In the genomic region with DNA sequence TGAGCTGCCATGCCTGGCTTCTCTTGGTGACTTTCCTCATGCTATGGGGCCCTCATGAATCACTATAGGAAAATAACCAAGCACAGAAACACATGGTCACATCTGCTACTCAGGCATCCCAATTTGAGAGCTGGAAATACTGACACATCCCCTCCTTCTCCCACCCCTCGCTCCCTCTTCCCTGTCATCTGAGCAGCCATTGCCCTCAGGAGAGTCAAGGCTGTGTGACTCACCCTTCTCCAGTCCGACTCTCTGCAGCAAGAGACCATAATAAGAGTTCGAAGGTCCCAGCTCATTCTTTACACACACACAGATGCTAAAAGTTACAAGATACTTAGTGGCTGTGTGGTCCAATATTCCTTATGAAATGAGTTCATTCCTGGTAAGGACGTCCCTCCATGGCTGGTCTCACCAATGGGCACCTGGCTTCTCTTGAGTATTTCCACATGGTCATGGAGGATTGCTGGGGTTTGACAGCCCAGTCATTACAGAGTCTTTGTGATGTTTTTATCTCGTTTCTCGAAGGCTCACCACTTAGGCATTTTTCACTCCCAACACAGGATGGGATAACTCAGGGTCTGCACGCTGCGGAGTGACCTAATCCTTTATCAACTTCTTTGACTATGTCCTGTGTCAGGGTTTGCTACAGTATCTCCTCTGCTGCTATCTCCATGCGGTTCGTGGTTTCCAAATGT, we compare ENCODE assay signal across 26 mouse cellular contexts.
A peak's percentile ranks its signal among the peaks of the same experiment; 100 is the strongest.
DNase-seq lines count a peak whose midpoint lies in the region; ATAC-seq lines count a peak whose summit lies in the region.
"Had no signal": no experiment of that assay in that cellular context is flagged by ENCODE, and none has a peak within 500 bp of the region (broad histone marks: within the 10 kb centered on the region; RNA-seq: fewer than 3 reads in every experiment).

No protein-coding gene starts in this region.

- peaks cover 7% of the 10 kb centered on the region; the same call in 1 of the 2 replicates for H3K4me1 ChIP-seq in heart, embryonic 12.5 days (replicated peaks)
- H3K4me1 ChIP-seq in hindbrain, embryonic 16.5 days (ENCODE audit: control insufficient read depth, insufficient read depth, low read depth, low read length) = no peaks in the 10 kb centered on the region
- H3K4me1 ChIP-seq: liver, embryonic 12.5 days; neural tube, embryonic 15.5 days had no signal

- no peak overlapping the region for H3K4me2 ChIP-seq in heart, embryonic 12.5 days
- no peak overlapping the region for H3K4me2 ChIP-seq in hindbrain, embryonic 16.5 days (ENCODE audit: low read length)
- H3K4me2 ChIP-seq: embryonic facial prominence, embryonic 15.5 days; hindbrain, embryonic 12.5 days; kidney, embryonic 15.5 days; limb, embryonic 13.5 days; liver, embryonic 12.5 days; midbrain, embryonic 12.5 days; neural tube, embryonic 15.5 days had no signal

- ATAC-seq in heart, embryonic 12.5 days (ENCODE audit: insufficient number of reproducible peaks, low FRiP score) = peak; percentile 51; the same call in 1 of the 2 replicates
- no peak for ATAC-seq in hindbrain, embryonic 16.5 days
- ATAC-seq: forebrain, postnatal 0 days; liver, embryonic 12.5 days had no signal

- no peaks in the 10 kb centered on the region for H3K9me3 ChIP-seq in heart, embryonic 12.5 days (replicated peaks)
- no peaks in the 10 kb centered on the region for H3K9me3 ChIP-seq in hindbrain, embryonic 16.5 days (ENCODE audit: control insufficient read depth, low read length)
- H3K9me3 ChIP-seq: embryonic facial prominence, embryonic 15.5 days; G1E; hindbrain, embryonic 12.5 days; kidney, embryonic 15.5 days; limb, embryonic 13.5 days; liver, embryonic 12.5 days; midbrain, embryonic 12.5 days; neural tube, embryonic 15.5 days had no signal

- H3K27ac ChIP-seq in heart, embryonic 12.5 days (ENCODE audit: poor library complexity, severe bottlenecking) = peak overlapping the region; percentile 42; the same call in 1 of the 2 replicates
- no peak overlapping the region for H3K27ac ChIP-seq in hindbrain, embryonic 16.5 days (ENCODE audit: low read depth, low read length)
- H3K27ac ChIP-seq: embryonic facial prominence, embryonic 15.5 days; hindbrain, embryonic 12.5 days; kidney, embryonic 15.5 days; limb, embryonic 13.5 days; liver, embryonic 12.5 days; midbrain, embryonic 12.5 days; neural tube, embryonic 15.5 days had no signal

- H3K36me3 ChIP-seq in heart, embryonic 12.5 days = no peaks in the 10 kb centered on the region
- H3K36me3 ChIP-seq in hindbrain, embryonic 16.5 days (ENCODE audit: control insufficient read depth, insufficient read depth, low read length) = no peaks in the 10 kb centered on the region
- H3K36me3 ChIP-seq: embryonic facial prominence, embryonic 15.5 days; G1E; hindbrain, embryonic 12.5 days; kidney, embryonic 15.5 days; limb, embryonic 13.5 days; liver, embryonic 12.5 days; midbrain, embryonic 12.5 days; neural tube, embryonic 15.5 days had no signal

- no peak overlapping the region for H3K4me3 ChIP-seq in heart, embryonic 12.5 days
- no peak overlapping the region for H3K4me3 ChIP-seq in hindbrain, embryonic 16.5 days (ENCODE audit: low read length)
- H3K4me3 ChIP-seq: embryonic facial prominence, embryonic 15.5 days; hindbrain, embryonic 12.5 days; kidney, embryonic 15.5 days; limb, embryonic 13.5 days; liver, embryonic 12.5 days; midbrain, embryonic 12.5 days; neural tube, embryonic 15.5 days had no signal

- 30% methylated on average over 10 of the region's 10 CpGs for whole genome bisulfite sequencing in heart, embryonic 12.5 days
- WGBS in hindbrain, embryonic 16.5 days = 86% methylated on average over 10 of the region's 10 CpGs

- DNase-seq in heart, adult 9 months (ENCODE audit: low spot score in 2 of 2) = no peak
- DNase-seq in heart, postnatal 4 days = peak; percentile 23
- no peak for DNase-seq in heart, adult 8-10 months (ENCODE audit: low spot score)
- peak; percentile 69 for DNase-seq in adrenal gland, postnatal 14 days
- no peak for DNase-seq in retina, postnatal 1 day
- no peak for DNase-seq in layer of hippocampus, postnatal 25 days (ENCODE audit: extremely low spot score in 1 of 2, low spot score in 1 of 2)
- DNase-seq: cerebellum, adult 9-10 months; forebrain, postnatal 0 days; gastrocnemius, postnatal 25 days; heart, adult 18-20 months; kidney, adult 11 months; kidney, postnatal 36 days; lung, adult 18-20 months; right cerebral cortex, postnatal 14 days; spleen, adult 18-20 months had no signal

- H3K27me3 ChIP-seq in heart, embryonic 12.5 days (replicated peaks) = 0 out of 2 replicates have a peak, but pooled peaks cover 3% of the 10 kb centered on the region
- no peaks in the 10 kb centered on the region for H3K27me3 ChIP-seq in hindbrain, embryonic 16.5 days (replicated peaks; ENCODE audit: control insufficient read depth, insufficient read depth, low read length)
- H3K27me3 ChIP-seq: CH12.LX; embryonic facial prominence, embryonic 15.5 days; hindbrain, embryonic 12.5 days; kidney, embryonic 15.5 days; limb, embryonic 13.5 days; liver, embryonic 12.5 days; midbrain, embryonic 12.5 days; neural tube, embryonic 15.5 days had no signal

- H3K9ac ChIP-seq in heart, embryonic 12.5 days = no peak overlapping the region
- no peak overlapping the region for H3K9ac ChIP-seq in hindbrain, embryonic 16.5 days (ENCODE audit: low read depth, low read length)
- H3K9ac ChIP-seq: embryonic facial prominence, embryonic 15.5 days; forebrain, postnatal 0 days; hindbrain, embryonic 12.5 days; kidney, embryonic 15.5 days; limb, embryonic 13.5 days; liver, embryonic 12.5 days; midbrain, embryonic 12.5 days; neural tube, embryonic 15.5 days had no signal

Comparison
In these comparisons a context has a peak if more than half of its experiments do, and no peak if none do; other contexts are left out.
1. DNase-seq: peak in heart, postnatal 4 days (single experiment) and adrenal gland, postnatal 14 days (single experiment); none in heart, adult 9 months (0 of 2), heart, adult 8-10 months (single experiment), retina, postnatal 1 day (single experiment) and layer of hippocampus, postnatal 25 days (0 of 2).